ENCODE assay signal across 8 mouse cellular contexts in genomic region chr10:128646139-128647089, GRCm38 (mm10). TPM values are rescaled to one million over a fixed set of nuclear protein-coding genes. Genes with fewer than 3 reads are reported as not detected.
DNase-seq lines count a peak whose midpoint lies in the region; ATAC-seq and TF ChIP-seq lines count a peak whose summit lies in the region.

No protein-coding gene starts in this region.

- no peaks in the 10 kb centered on the region for H3K9me3 ChIP-seq in forebrain, embryonic 13.5 days (replicated peaks)
- H3K9me3 ChIP-seq in hindbrain, embryonic 11.5 days (ENCODE audit: control insufficient read depth, low read length) = no peaks in the 10 kb centered on the region

- DNase-seq in brain, embryonic 14.5 days (ENCODE audit: low read depth) = peak; percentile 91
- DNase-seq in hindbrain, embryonic 11.5 days (ENCODE audit: low spot score) = peak; percentile 66
- peak; percentile 34 to 43 for DNase-seq in left cerebral cortex, adult 8-10 months (ENCODE audit: low spot score in 2 of 2)
- DNase-seq in lung, postnatal 4 days = peak; percentile 19 to 44
- peak; percentile 13 for DNase-seq in splenic B cell, adult 2 months (ENCODE audit: low read depth, low spot score)
- no peak for DNase-seq in urinary bladder, postnatal 10 days (ENCODE audit: low spot score)

- H3K27ac ChIP-seq in forebrain, embryonic 13.5 days = peak overlapping the region; percentile 83
- H3K27ac ChIP-seq in hindbrain, embryonic 11.5 days (ENCODE audit: low read depth, low read length) = no peak overlapping the region

- TF ChIP-seq CTCF in brain, embryonic 14.5 days (IDR thresholded peaks at IDR 0.05; ENCODE audit: borderline replicate concordance, extremely low read depth, insufficient read depth, insufficient read length) = no peak

- H3K4me3 ChIP-seq in forebrain, embryonic 13.5 days = peak overlapping the region; percentile 58
- H3K4me3 ChIP-seq in hindbrain, embryonic 11.5 days (ENCODE audit: low read depth, low read length) = peak overlapping the region; percentile 44

- whole genome bisulfite sequencing in forebrain, embryonic 13.5 days = 3% methylated on average over 12 of the region's 13 CpGs
- WGBS in hindbrain, embryonic 11.5 days = 6% methylated on average over 10 of the region's 13 CpGs

- no peak for TF ChIP-seq POLR2A in brain, embryonic 14.5 days (IDR thresholded peaks at IDR 0.05; ENCODE audit: borderline replicate concordance, extremely low read depth, insufficient read depth, insufficient read length, poor library complexity, severe bottlenecking)

- H3K4me1 ChIP-seq in forebrain, embryonic 13.5 days = peaks cover 29% of the 10 kb centered on the region
- H3K4me1 ChIP-seq in hindbrain, embryonic 11.5 days (replicated peaks; ENCODE audit: control insufficient read depth, insufficient read depth, low read length) = no peaks in the 10 kb centered on the region

- peak; percentile 57 for ATAC-seq in CD4-positive, CD25-positive, alpha-beta regulatory T cell, adult 4 months
- peak; percentile 83 for ATAC-seq in forebrain, embryonic 13.5 days
- ATAC-seq in hindbrain, embryonic 11.5 days (ENCODE audit: low FRiP score) = peak; percentile 74

- peak overlapping the region; percentile 66 for H3K9ac ChIP-seq in forebrain, embryonic 13.5 days
- peak overlapping the region; percentile 42 for H3K9ac ChIP-seq in hindbrain, embryonic 11.5 days (ENCODE audit: low read depth, low read length)

- H3K36me3 ChIP-seq in forebrain, embryonic 13.5 days (ENCODE audit: poor library complexity, severe bottlenecking) = peaks cover 9% of the 10 kb centered on the region
- no peaks in the 10 kb centered on the region for H3K36me3 ChIP-seq in hindbrain, embryonic 11.5 days (ENCODE audit: control insufficient read depth, insufficient read depth, low read length)
- no peaks in the 10 kb centered on the region for H3K36me3 ChIP-seq in splenic B cell, adult 2 months (ENCODE audit: control insufficient read depth, insufficient read depth, low read length, poor library complexity, severe bottlenecking)

- peak overlapping the region; percentile 84 for H3K4me2 ChIP-seq in forebrain, embryonic 13.5 days
- H3K4me2 ChIP-seq in hindbrain, embryonic 11.5 days (replicated peaks; ENCODE audit: low read depth, low read length) = peak overlapping the region; percentile 79

- no peaks in the 10 kb centered on the region for H3K27me3 ChIP-seq in forebrain, embryonic 13.5 days
- no peaks in the 10 kb centered on the region for H3K27me3 ChIP-seq in hindbrain, embryonic 11.5 days (ENCODE audit: control insufficient read depth, insufficient read depth, low read length)
- no peaks in the 10 kb centered on the region for H3K27me3 ChIP-seq in splenic B cell, adult 2 months (ENCODE audit: control insufficient read depth, insufficient read depth, low read length, poor library complexity, severe bottlenecking)

RNA-seq across cellular contexts. Expression of gene Ikzf4, which starts 0.6 kb away (rescaled TPM):
- polyA plus RNA-seq in CD4-positive, CD25-positive, alpha-beta regulatory T cell, adult 4 months (2017; shearing (Covaris generic)) = 100 to 1,000 TPM; 102 to 158 TPM
- polyA plus RNA-seq in brain, embryonic 14.5 days (2012; rRNA removed) = 18.8 and 31.3 TPM in 2 replicates
- 7.3 and 8.1 TPM in 2 replicates for polyA plus RNA-seq in forebrain, embryonic 13.5 days (2015; fragmentation: Nextera tagmentation; extraction: Ambion mirVana)
- 4.3 and 4.9 TPM in 2 replicates for polyA plus RNA-seq in hindbrain, embryonic 11.5 days (2014; fragmentation: Nextera tagmentation; extraction: Ambion mirVana)
- 10 to 100 TPM; 12.0 to 15.9 (median 13.8) TPM for total RNA-seq in left cerebral cortex, adult 8-10 months (2022)

RNA-seq across cellular contexts. Expression of gene Rps26, which starts 19.9 kb away (rescaled TPM):
- 1,000 to 10,000 TPM; 1,420 to 1,755 TPM for polyA plus RNA-seq in CD4-positive, CD25-positive, alpha-beta regulatory T cell, adult 4 months (2017; shearing (Covaris generic))
- 896 and 1,032 TPM in 2 replicates for polyA plus RNA-seq in brain, embryonic 14.5 days (2012; rRNA removed)
- 531 and 638 TPM in 2 replicates for polyA plus RNA-seq in forebrain, embryonic 13.5 days (2015; fragmentation: Nextera tagmentation; extraction: Ambion mirVana)
- polyA plus RNA-seq in hindbrain, embryonic 11.5 days (2014; fragmentation: Nextera tagmentation; extraction: Ambion mirVana) = 596 and 615 TPM in 2 replicates
- 100 to 1,000 TPM; 129 to 288 (median 207) TPM for total RNA-seq in left cerebral cortex, adult 8-10 months (2022)

RNA-seq across cellular contexts. Expression of gene Suox, which starts 27.5 kb away (rescaled TPM):
- polyA plus RNA-seq in CD4-positive, CD25-positive, alpha-beta regulatory T cell, adult 4 months (2017; shearing (Covaris generic)) = 10 to 100 TPM; 25.7 to 44.3 TPM
- 10.8 and 11.4 TPM in 2 replicates for polyA plus RNA-seq in brain, embryonic 14.5 days (2012; rRNA removed)
- 9.3 and 10.8 TPM in 2 replicates for polyA plus RNA-seq in forebrain, embryonic 13.5 days (2015; fragmentation: Nextera tagmentation; extraction: Ambion mirVana)
- polyA plus RNA-seq in hindbrain, embryonic 11.5 days (2014; fragmentation: Nextera tagmentation; extraction: Ambion mirVana) = 12.0 and 14.8 TPM in 2 replicates
- total RNA-seq in left cerebral cortex, adult 8-10 months (2022) = 10 to 100 TPM; 12.7 to 14.6 (median 14.0) TPM

RNA-seq across cellular contexts. Expression of gene Rab5b, which starts 49.6 kb away (rescaled TPM):
- 100 to 1,000 TPM in 1 of 2 experiments, 10 to 100 TPM in 1; 69.1 to 111 TPM for polyA plus RNA-seq in CD4-positive, CD25-positive, alpha-beta regulatory T cell, adult 4 months (2017; shearing (Covaris generic))
- 108 and 116 TPM in 2 replicates for polyA plus RNA-seq in brain, embryonic 14.5 days (2012; rRNA removed)
- polyA plus RNA-seq in forebrain, embryonic 13.5 days (2015; fragmentation: Nextera tagmentation; extraction: Ambion mirVana) = 88.3 and 93.1 TPM in 2 replicates
- 76.0 and 83.0 TPM in 2 replicates for polyA plus RNA-seq in hindbrain, embryonic 11.5 days (2014; fragmentation: Nextera tagmentation; extraction: Ambion mirVana)
- total RNA-seq in left cerebral cortex, adult 8-10 months (2022) = 100 to 1,000 TPM; 131 to 143 (median 135) TPM

RNA-seq across cellular contexts. Expression of gene Erbb3, which starts 57.0 kb away (rescaled TPM):
- 1 to 10 TPM; 6.6 to 9.3 TPM for polyA plus RNA-seq in CD4-positive, CD25-positive, alpha-beta regulatory T cell, adult 4 months (2017; shearing (Covaris generic))
- polyA plus RNA-seq in brain, embryonic 14.5 days (2012; rRNA removed) = 0.87 and 1.5 TPM in 2 replicates
- 0.12 and 0.28 TPM in 2 replicates for polyA plus RNA-seq in forebrain, embryonic 13.5 days (2015; fragmentation: Nextera tagmentation; extraction: Ambion mirVana)
- polyA plus RNA-seq in hindbrain, embryonic 11.5 days (2014; fragmentation: Nextera tagmentation; extraction: Ambion mirVana) = 4.6 and 7.0 TPM in 2 replicates
- 1 to 10 TPM; 7.8 to 8.3 (median 8.2) TPM for total RNA-seq in left cerebral cortex, adult 8-10 months (2022)
